Mouse (Mus musculus) thymus, postnatal 4 days (tissue): ENCODE measurements at regions not wholly inside any gene's neighbourhood (a gene's known extent, or its start where the extent isn't known, plus 50 kb on each side); places are given as distances from the start of the nearest gene placed in this dataset.

Source experiments
- DNase-seq: peaks from one replicate; pipeline ENCODE4 v3.0.0; 2021

DNA sequence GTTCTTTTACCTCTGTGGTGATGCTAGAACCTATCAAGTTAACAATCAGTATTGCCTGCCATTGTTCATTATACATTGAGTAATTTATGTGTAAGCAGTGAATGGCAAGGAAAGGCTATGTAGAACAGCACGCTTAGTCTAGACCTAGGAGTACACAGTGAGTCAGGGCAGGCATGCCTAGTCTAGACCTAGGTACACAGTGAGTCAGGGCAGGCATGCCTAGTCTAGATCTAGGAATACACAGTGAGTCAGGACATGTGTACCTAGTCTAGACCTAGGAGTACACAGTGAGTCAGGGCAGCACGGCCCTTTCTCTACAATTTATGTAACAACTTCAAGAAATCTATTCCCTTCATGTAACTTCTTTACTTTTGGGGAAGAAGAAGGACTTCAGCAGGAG lies 347.2 kb downstream of the Tmem232 start:
- DNase-seq: no peak

DNA sequence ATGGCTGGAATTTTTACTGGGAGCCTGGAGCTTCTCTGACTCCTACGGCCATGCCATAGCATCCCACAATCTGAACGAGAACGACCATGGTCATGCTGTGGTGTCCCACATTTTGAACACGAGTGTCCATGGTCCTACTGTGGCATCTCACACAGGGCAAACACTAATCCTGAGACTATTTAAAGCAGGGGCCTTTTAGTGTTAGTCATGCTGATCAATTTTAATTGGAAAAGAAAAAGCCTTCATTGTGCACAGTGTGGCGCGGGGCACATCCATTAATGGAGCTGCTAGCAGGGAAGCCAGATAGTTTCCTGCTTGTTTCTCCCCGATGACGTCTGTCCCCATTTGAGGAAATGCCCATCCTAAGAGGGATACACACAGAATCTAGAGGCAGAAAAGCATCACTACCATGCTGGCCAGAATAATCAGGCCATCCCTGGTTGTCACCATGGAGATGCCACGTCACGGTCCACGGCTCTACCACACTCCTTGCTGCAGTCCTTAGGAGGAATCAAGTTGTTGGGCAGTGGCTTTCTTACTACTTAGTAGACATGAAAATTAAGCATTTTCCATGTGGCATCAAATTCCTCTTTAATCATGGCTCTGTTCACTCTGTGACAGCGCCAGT lies 348.0 kb downstream of the Tmem232 start:
- no peak for DNase-seq

DNA sequence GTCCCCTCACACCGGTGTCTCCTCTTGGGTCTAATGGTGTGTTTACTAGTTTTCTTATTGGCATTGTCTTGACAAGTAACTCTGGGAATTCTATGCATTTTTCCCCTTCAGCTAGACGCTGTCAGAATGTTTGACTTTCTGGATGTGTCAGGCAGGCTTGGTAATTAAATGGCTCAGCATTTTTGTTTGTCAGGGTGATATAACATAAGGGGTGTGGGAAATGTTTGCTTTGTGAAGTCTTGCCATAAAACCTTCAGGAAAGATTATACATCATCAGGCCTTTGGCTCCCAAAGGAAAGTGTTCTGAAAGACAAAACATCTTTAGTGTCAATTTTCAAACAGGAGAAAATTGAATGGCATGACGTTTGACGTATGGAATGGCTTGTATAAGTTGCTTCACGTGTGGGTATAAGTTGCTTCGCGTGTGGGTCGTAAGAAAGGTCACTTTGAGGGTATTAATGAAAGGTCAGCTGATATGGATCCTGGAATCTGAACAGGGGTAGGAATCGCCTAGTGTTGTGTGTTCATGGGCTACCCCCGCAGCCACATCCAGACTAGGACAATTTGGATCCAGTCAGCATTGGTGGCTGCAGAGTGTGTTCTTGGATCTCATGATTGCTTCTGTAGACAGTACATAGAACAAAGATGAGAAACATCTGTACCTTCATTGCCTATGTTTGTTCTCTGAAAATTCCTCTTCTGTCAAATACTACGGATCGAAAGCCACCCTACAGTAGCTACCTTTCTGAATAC lies 349.6 kb downstream of the Tmem232 start:
- DNase-seq: no peak

DNA sequence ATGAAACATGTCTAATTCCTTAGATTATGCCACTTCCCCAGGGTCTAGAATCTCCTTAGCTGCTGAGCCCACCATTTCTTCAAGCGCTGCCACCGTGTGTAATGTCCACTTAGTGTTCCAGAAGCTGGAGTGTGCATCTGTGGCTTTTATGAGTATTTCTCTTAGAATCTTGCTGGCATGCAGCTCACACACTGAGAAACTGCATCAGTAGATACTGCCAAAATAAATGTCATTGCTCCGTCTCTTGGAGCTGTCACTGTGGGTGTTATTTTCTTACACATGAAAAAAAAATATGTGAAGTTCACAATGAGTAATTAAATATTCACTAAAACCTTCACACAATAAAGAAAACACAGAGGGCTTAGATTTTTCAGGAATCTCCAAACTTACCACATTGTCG lies 345.3 kb upstream of the 4930583I09Rik start:
- DNase-seq: no peak

DNA sequence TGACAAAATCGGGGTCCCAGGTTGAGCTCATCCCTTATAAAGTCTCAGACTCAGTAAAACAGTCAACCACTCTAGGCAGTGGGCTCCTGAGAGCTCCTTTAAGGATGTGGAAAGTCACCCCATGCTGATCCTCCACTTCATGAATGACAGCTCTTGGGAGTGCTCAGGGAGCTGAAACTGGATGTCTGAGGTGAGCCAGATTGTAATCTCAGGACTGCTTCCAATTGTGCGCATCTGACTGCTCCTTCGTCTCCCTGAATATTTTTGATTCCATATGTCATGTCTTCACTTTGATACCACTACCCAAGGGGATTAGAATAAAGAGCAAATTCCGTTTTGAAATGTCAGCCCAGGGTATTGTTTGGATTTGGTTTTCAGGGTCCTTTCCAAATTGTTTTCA lies 339.9 kb upstream of the 4930583I09Rik start:
- no peak for DNase-seq

DNA sequence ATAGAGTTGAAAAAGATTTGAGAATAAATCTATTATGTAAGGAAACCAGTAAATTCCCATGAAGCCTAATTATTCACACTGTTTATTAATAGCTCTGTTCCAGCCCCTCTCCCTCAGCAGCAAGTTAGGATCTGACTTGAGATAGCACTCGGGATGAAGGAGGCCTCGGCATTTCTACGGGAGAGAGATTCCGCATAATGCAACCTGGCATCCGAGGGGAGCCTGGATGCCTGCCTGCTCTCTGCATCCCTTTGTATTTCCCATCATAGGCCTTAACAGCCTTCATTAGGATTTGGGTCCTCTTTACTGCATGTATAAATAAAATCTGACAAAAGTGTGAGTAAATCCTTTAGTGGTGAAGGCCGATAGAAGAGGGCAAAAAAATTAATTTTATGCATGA lies 338.2 kb upstream of the 4930583I09Rik start:
- no peak for DNase-seq

DNA sequence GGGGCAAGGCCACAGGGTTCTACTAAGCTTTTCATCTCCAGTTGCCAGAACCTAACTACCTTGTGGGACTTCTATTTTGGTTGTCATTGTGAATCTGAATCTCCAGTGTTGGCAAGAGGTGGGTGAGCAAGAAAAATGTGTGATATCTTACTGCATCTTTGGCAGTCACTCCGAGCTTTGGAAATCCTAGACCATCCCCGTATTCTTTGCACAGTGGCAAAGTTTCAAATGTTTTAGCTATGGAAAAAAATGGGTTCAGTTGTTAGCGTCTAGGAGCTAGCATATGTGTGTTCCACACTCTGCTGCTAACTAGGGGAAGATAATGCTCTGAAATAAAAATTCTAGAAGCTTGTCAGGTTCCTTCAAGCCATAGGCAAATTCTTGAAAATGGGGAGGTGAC lies 337.4 kb upstream of the 4930583I09Rik start:
- no peak for DNase-seq

DNA sequence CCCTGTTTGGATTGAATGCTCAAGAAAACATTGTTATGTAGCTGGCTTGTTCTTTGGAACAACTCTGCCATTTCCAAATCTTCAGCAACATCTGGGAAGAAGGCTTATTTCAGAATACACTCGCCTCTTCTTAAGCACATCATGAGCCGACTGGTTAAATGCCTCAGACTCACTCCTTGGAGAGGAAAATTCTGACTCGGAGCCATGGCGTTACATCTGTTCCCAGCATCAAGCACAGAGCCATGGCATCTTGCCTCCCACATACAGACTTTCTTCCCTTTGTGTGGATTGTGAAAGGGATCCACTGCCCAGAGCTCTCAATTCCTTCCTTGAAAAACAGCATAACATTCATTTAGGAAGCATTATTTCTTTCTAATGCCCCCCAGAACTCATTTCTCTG lies 334.8 kb upstream of the 4930583I09Rik start:
- DNase-seq: no peak

DNA sequence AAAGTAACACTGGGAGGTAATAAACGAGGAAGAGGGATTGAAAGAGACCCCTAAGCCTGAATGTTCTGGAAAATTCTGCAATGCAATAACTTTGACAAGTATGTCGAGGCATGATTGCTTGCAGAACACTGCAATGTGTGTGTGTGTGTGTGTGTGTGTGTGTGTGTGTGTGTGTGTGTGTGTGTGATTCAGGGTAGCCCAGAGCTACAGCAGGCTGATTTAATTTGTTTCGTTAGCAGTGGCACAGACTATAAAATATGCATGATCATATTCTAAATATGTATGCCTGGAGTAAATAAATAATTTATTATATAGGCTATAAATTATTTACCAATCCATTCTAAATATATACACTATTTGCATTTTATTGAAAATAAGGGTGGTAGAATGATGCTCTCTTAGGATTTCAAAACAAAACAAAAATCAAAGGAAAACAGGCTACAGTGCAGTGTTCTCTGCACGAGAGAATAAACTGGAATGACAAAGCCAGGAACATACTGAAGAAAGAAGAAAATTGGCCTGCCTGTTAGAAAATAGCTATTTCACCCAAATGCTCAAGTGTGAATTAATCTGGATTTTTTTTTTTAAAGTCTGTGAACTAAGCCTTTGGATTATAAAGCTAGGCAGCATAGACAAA lies 334.2 kb upstream of the 4930583I09Rik start:
- no peak for DNase-seq

DNA sequence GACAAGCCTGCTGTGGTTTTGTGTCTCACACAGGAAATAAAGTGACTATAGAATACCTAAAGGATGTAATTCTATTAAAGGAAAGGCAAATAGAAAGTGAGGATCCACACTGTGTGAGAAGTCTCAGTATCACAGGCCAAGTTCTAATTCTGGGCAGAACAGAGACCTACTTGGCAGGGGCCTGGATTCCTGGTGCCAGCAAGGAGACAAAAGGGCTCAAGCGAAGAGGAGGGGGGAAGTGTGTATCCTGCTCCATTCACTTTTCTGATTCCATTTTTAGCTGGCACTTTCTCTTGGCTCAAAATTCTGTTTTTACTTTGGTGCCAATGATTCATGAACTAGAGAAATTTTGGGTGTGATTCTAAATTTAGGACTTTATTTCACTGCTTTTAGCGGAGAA lies 310.5 kb upstream of the 4930583I09Rik start:
- DNase-seq: no peak

DNA sequence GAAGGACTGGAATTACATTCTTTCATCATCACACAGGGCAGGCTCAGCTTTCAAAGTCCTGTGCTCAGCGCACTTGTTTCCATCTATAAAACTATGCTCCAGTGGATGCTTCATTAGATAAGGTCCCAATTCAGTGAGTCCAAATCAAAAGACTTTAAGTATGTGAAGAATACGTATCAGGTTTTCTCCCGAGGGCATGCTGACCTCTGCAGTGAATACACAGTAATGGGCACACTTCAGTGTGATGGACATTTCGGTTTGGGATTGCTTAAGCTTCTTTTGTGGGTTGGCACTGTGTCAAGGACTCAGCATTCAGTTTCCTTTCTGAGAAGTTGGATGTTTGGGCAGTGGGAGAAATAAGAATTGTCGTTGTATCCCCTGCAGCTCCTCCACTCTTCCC lies 278.8 kb upstream of the 4930583I09Rik start:
- no peak for DNase-seq

DNA sequence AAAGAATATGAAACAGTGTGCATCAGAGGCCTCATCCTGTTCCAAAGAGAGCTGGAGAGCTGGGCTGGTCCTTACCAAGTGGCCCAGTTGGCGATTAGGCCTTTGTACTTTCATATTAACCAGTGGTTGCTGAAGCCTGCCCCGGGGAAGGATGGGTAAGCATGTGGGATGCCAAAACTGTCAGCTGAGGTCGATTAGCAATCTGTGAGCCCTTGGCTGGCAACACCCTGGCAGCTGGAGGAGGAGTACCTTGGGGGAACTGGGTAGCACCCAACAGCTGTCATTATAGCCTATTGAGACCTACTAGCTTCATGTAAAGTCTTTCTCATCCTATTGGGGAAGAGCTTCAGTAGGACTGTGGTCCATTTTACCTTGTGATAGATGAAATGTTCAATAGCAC lies 277.2 kb upstream of the 4930583I09Rik start:
- DNase-seq: no peak

DNA sequence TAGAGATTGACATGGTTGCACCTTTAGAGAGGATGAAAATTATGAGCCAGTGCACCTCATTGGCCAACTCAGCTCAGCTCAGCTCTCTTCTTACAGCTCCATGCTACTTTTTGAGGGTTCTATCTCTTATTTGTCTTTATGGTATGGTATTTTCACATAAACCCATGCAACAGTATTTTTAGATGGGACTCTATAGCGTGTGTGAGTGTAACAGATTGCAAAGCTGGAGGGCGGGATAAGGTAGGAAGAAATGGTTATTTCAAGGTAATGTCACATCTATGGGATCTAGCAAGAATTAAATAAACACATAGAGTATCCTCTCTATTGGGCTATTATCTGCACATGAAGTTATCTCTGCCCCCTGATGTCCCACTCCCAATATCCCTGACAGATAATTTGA lies 269.8 kb upstream of the 4930583I09Rik start:
- DNase-seq: no peak

DNA sequence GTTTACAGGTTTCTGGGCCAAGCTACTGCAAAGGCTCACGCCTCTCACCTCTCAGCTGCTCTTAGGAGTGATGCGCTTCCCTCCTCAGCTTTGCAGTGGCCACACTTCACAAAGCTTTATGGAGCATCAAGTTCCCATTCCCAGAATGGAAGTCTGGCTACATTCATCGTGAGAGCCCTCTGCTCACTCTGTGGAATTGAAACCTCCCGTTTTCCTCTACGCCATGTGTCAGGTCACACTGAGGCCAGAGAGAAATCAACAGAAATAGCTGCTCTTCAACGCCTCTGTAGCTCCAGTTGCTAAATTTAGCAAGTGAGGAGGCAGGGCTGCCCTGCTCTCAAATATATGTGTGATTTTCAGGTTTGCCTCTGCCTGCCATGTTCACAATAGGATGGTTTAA lies 265.3 kb upstream of the 4930583I09Rik start:
- DNase-seq: no peak

DNA sequence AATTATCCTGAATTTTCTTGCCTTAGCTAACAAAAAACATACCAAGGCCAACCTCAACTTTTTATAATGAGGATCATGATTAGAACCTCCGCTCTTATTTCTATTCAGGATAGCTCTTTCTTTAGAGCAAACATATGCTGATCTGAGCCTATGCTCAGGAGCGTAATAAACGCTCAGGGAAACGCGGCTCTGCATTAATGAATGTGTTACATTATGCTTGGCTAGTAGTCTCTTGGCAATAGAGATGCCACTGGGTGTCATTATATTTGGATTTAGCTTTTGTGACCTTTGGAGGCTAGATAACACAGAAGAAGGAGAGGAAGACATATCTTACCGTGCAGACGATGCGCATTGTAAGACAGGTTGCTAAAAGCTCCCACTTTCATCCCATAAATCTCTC lies 246.4 kb upstream of the 4930583I09Rik start:
- no peak for DNase-seq

DNA sequence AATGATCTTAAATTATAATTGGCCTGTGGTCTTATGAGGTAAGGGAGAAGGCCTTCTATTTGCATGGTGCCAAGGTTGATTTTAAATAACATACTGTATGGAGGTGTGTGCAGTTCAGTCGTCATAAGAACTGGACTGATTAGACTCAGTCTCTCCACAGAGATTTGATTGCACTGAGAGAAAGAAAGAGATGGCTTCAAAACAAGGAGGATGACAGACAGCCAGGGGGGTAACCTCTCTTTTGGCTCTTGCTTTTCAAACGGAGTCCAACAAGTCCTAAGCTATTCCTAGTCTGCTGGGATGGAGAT lies 245.9 kb upstream of the 4930583I09Rik start:
- no peak for DNase-seq

DNA sequence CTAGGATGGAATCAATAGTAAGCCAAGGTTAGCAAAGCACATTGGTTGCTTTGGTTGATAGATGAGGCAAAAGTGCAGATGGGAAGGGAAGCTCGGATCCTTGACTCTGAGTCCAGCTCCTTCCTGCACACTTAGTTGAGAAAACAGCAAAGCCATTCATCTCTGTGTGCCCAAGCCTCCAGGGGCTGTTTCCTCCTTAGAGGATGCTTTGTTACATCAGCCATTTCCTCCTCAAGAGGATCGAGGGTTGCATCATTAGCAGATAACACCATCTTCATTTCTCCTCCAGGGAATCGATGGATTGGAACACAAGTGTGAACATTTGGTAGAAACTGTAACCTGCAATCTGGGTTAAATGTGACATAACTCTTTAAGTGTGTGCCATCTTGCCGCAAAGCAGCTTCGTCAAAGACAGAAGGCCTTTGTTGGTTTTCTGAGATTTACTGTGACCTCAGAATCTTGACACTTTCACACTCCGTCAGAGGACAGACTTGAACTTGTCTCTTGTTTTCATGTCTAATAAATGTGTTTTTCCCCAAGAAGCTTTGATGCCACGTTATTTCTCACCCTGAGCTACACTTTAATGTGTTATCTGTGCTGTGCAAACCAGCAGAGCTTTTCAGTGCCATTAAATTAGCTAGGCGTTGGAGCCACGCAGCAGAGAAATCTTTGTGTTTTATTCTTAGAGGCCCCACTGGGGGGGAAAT lies 245.4 kb upstream of the 4930583I09Rik start:
- DNase-seq: no peak

DNA sequence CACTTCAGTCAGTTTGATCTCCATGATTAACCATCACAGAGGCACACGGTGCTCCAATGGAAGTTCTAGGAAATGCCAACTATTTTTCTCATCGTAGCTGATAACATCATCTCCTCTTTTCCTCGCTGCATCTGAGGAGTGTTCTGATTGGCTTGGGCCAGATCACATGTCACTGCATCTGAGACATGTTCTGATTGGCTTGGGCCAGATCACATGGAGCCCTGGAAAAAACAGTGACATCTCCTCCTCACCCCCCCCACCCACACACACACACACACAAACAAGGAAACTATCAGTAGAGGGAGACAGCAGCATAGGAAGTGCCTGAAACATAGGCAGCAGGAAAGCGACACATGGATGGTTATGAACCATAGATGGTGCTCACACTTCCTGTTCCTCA lies 239.0 kb upstream of the 4930583I09Rik start:
- no peak for DNase-seq

DNA sequence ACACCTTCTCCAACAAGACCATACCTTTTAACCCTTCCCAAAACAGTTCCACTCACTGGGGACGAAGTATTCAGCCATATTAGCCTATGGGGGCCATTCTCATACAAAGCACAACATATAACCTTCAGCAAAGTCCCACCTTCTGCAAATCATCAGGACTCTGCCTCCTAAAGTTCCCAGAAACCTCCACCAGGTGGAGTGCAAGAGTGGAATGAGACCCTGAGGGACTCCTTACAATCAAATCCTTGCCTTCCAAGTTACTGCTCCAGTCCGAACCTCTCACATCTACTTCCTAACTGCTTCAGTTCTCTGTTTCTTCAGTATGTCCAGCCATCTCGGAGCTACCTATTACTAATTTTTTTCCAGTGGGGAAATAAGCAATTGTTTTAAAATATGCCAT lies 235.2 kb upstream of the 4930583I09Rik start:
- DNase-seq: peak; percentile 8

DNA sequence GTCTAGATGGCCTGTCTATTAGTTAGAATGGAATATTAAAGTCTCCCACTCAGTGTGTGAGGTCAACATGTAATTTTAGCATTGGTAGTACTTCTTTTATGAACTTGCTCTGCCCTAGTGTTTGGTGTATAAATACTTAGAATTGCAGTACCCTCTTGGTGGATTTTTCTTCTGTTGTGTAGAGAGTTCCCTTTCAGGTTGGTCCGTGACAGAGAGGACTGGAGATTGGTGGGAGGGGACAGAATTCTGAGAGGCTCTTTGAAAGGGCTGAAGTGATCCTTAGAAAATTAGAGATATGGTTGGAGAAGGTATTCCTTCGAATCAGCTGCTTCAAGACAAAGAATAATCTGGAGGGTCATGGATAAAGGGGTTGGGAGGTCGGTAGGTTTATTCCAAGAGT lies 230.3 kb upstream of the 4930583I09Rik start:
- no peak for DNase-seq

DNA sequence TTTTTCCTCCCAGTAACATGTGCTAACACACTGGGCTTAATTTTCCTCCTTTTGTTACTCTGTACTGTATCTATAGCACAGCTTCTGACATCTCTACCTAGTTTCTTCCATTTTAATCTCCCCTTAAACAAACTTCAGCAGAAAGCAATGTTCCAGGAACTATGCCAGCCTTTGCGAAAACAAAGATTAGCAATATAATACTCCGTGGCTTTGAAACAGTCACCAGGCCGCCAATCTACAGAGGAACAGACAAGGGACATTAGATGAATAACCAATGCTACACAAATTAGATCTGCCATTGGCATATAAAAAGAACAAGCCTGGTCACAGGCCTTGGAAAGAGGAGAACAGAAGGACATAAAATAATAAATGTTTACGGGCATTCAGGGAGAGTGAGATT lies 220.2 kb upstream of the 4930583I09Rik start:
- no peak for DNase-seq

DNA sequence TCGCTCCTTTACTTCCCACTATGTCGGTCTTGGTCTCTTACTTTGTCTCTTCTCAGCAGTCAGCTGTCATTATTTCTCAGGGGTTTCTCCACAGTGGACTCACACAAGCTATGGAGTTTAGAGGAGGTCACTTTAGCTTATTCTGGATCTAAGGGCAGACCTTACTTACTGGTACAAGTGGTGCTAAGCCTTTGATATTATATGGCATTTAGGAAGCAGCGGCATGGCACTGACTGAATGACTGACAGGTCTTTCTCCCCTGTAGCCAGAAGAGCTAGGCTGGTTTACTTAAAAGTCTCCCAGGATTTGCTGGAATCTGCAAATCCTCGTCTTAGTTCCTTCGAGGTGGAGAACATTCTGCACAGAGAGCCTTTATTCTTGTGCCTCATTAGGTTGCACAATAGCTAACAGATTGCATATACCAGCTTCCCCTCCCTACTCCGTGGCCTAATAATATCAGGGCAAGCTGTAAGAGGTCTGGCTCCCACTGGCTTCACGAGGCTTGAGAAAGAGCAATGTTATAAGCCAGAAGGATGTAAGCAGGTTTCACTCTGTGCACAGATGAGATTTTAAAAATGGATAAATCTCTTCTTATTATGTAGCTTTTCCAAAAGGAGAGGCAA lies 214.1 kb upstream of the 4930583I09Rik start:
- no peak for DNase-seq

DNA sequence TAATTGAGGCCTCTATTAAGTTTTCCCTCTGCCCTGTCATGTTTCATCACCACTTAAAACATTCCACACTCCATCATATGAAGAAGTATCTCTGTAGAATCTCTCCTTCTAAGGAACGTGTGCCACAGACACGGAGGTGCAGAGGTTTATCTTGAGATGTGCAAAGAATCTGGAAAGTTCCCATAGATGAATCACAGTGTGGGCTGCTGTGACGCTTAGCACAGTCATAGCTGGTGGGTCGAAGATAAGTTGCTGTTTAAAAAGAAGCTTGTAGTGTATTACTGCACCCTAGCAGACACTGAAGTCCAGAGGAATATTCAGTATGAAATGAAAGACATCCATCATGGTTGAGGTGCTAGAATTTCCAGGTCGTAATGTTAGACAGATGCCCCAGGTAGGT lies 179.9 kb upstream of the 4930583I09Rik start:
- no peak for DNase-seq

DNA sequence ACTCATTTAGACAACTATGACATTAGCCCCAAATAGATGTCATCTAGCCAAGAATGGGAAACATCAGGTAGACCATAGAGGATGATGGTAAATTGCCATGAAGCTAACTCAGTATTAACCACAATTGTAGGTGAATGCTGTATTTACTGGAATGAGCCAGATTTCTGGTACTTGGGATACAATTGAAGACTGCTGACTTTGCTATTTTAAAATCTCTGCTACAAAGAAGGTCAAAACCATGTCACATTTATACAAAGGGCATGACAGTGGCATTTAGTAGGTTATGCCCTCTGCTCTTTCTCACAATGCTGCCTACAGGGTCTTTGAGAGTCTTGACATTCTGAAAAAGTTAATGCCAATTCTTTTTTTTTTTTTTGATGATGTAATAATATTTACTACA lies 178.8 kb upstream of the 4930583I09Rik start:
- DNase-seq: no peak
